Mouse (Mus musculus) forebrain, postnatal 0 days (tissue): ENCODE measurements around the gene Hist1h2ah. TPM values are rescaled to one million over a fixed set of nuclear protein-coding genes. Genes with fewer than 3 reads are reported as not detected.

ENCODE experiments used
- ATAC-seq: fragments of 200-750 bp; cut with Nextera tagmentation; 2 replicates; pipeline ENCODE4 v1.8.0; 2017; ENCODE audit warnings: mild to moderate bottlenecking, moderate library complexity
- DNase-seq: peaks from one replicate; pipeline ENCODE4 v3.0.0-alpha.2; 2015
- H3K27ac ChIP-seq: fragments of 300-500 bp; sonication (generic); 2 replicates; pipeline ENCODE4 v1.5.1; 2014; ENCODE audit warnings: low read depth, mild to moderate bottlenecking, antibody characterized with exemption, low read length, moderate library complexity, mixed read lengths
- H3K27me3 ChIP-seq: fragments of 300-500 bp; sonication (generic); 2 replicates; pipeline ENCODE4 v1.6.1; 2014; ENCODE audit warnings: mild to moderate bottlenecking, low read length, mixed read lengths; ENCODE audit not compliant: insufficient read depth
- H3K36me3 ChIP-seq: fragments of 300-500 bp; sonication (generic); 2 replicates; pipeline ENCODE4 v1.6.1; 2014; ENCODE audit warnings: mild to moderate bottlenecking, moderate library complexity; ENCODE audit not compliant: insufficient read depth
- H3K4me1 ChIP-seq: fragments of 300-500 bp; sonication (generic); 2 replicates; pipeline ENCODE4 v1.6.1; 2014; ENCODE audit warnings: antibody characterized with exemption; ENCODE audit not compliant: insufficient read depth
- H3K4me2 ChIP-seq: fragments of 300-500 bp; sonication (generic); 2 replicates; pipeline ENCODE4 v1.6.1; 2014; ENCODE audit warnings: low read depth, mild to moderate bottlenecking, moderate library complexity
- H3K4me3 ChIP-seq: fragments of 300-500 bp; sonication (generic); 2 replicates; pipeline ENCODE4 v1.5.1; 2014; ENCODE audit warnings: low read depth, low read length, mixed read lengths
- H3K9ac ChIP-seq: fragments of 300-500 bp; sonication (generic); 2 replicates; pipeline ENCODE4 v1.6.1; 2014; ENCODE audit warnings: mild to moderate bottlenecking
- H3K9me3 ChIP-seq: fragments of 300-500 bp; sonication (generic); 2 replicates; pipeline ENCODE4 v1.6.1; 2016; ENCODE audit warnings: low read length
- CTCF ChIP-seq: sonication (generic); IDR thresholded peaks from 2 replicates; pipeline ENCODE4 v1.5.1; 2016; ENCODE audit warnings: antibody characterized with exemption, control low read depth, low read depth
- WGBS: fragments of 180-500 bp; shearing (Covaris S2); extraction: QIAGEN DNeasy Blood & Tissue Kit; methylation state at CpG from one replicate; pipeline ENCODE4 v1.1.7; 2014; 5-methylcytosine and 5-hydroxymethylcytosine counted together
- polyA plus RNA-seq: library from polyadenylated mRNA; unstranded; fragments of >200 nt; fragmentation: Nextera tagmentation; extraction: Ambion mirVana; gene quantifications from 2 replicates; pipeline ENCODE4 v1.2.1, GENCODE M21; 2015
- total RNA-seq: library from RNA; depleted of rRNA; stranded (reverse); fragments of >200 nt; gene quantifications from 2 replicates; pipeline ENCODE4 v1.2.3, GENCODE M21; 2014

The Hist1h2ah gene
- total and polyA plus RNA-seq, 2 experiments from 2014 or later, result 1.9 to 47.2 TPM

- no peak for TF ChIP-seq CTCF
- Histone ChIP-seq H3K36me3 (no peaks in the 10 kb centered on the region), H3K27ac (no peak overlapping the region), H3K27me3 (no peaks in the 10 kb centered on the region), H3K4me3 (no peak overlapping the region), H3K4me1 (peaks cover 17% of the 10 kb centered on the region), H3K4me2 (no peak overlapping the region), H3K9me3 (no peaks in the 10 kb centered on the region), H3K9ac (no peak overlapping the region)
- whole genome bisulfite sequencing, result 63% methylated on average over 3 of the region's 3 CpGs
- ATAC-seq (no peak), DNase-seq (no peak)
These were observed 1.6 kb upstream of the Hist1h2ah start for GRCm38 (mm10) chr13:22036986-22037385.

DNA sequence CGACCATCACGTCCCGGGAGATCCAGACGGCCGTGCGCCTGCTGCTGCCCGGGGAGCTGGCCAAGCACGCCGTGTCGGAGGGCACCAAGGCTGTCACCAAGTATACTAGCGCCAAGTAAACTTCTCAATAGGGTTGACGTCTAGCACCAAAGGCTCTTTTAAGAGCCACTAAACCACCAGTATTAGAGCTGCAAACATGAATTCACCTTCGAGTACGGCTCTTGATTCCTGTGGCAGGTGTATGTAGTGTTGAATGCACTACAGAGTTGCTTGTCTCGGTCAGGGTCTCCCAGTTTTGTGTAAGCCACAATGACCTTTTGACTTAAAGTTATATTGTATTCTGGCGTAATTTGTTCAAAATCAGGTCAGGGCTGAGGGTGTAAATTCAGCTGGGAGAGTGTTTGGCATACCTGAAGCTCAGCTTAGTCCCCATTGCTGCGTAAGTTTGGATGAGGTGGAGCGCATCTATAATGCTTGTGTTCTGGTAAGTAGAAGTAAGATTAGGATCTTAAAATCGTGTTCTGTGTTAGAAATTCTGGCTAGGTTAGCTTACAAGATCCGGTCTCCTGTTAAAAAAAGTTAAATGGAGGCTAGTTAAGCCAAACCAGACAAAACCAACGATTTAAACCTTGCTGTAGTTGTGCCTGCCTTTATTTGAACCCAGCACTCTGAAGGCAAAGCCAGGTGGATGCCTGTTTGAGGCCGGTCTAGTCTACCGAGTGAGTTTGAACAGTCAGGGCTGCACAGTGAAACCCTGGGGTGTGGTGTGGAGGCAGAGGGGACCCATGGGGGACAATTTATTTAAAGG lies 985 bp upstream of the Hist1h2ah start:
- H3K36me3 ChIP-seq, result no peaks in the 10 kb centered on the region
- H3K4me1 ChIP-seq, result peaks cover 17% of the 10 kb centered on the region
- peak overlapping the region; percentile 56 for H3K4me2 ChIP-seq
- H3K9me3 ChIP-seq, result no peaks in the 10 kb centered on the region
- H3K27ac ChIP-seq, result no peak overlapping the region
- no peak for TF ChIP-seq CTCF
- H3K4me3 ChIP-seq, result peak overlapping the region; percentile 40
- no peaks in the 10 kb centered on the region for H3K27me3 ChIP-seq
- ATAC-seq (no peak; the same call in 1 of the 2 replicates), DNase-seq (peak; percentile 32)
- 2% methylated on average over 19 of the region's 23 CpGs for WGBS
- peak overlapping the region; percentile 28 for H3K9ac ChIP-seq

- Histone ChIP-seq H3K27me3 (no peaks in the 10 kb centered on the region), H3K4me1 (peaks cover 6% of the 10 kb centered on the region), H3K9me3 (no peaks in the 10 kb centered on the region), H3K9ac (no peak overlapping the region), H3K36me3 (no peaks in the 10 kb centered on the region), H3K4me3 (peak overlapping the region; percentile 26), H3K4me2 (peak overlapping the region; percentile 56), H3K27ac (no peak overlapping the region)
- peak; percentile 22 for DNase-seq
- ATAC-seq, result no peak
- WGBS, result 0% methylated on average over 12 of the region's 14 CpGs
- no peak for TF ChIP-seq CTCF
These were observed 713 bp downstream of the Hist1h2ah start for GRCm38 (mm10) chr13:22034443-22035266.

DNA sequence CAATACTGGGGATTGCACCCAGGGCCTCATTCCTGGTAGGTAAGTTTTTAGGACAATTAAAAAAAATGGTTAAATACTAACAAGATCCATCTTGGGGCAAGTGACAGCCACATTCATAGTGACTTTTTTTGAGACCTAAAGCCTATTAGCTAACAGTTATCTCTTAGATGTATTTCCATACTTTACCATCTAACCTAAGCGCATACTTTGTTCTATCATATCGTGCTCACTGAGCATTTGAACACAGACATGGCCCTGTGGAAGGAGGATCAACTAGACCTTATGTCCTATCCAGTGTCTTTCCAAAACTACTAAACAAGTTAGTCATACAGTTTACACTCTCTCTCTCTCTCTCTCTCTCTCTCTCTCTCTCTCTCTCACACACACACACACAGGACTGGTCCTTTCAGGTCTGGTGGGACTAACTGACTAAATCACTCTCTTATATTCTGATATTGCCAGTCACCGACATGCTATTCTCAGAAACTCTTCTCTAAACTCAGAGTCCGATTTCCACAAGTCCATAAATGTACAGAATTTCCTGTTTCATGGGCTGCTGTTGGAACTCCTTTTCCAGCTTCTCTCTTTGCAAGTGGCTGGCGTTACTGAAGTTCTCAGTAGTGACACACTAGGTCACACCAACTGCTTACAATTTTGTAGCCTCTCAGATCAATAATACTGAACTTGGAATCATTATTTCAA lies 1.5 kb downstream of the Hist1h2ah start:
- no peak overlapping the region for H3K27ac ChIP-seq
- no peak for TF ChIP-seq CTCF
- H3K36me3 ChIP-seq, result no peaks in the 10 kb centered on the region
- H3K4me2 ChIP-seq, result no peak overlapping the region
- DNase-seq, result no peak
- H3K4me3 ChIP-seq, result no peak overlapping the region
- peaks cover 6% of the 10 kb centered on the region for H3K4me1 ChIP-seq
- H3K9me3 ChIP-seq, result no peaks in the 10 kb centered on the region
- WGBS, result 48% methylated on average over 5 of the region's 5 CpGs
- H3K27me3 ChIP-seq, result no peaks in the 10 kb centered on the region
- H3K9ac ChIP-seq, result no peak overlapping the region
- ATAC-seq, result no peak

DNA sequence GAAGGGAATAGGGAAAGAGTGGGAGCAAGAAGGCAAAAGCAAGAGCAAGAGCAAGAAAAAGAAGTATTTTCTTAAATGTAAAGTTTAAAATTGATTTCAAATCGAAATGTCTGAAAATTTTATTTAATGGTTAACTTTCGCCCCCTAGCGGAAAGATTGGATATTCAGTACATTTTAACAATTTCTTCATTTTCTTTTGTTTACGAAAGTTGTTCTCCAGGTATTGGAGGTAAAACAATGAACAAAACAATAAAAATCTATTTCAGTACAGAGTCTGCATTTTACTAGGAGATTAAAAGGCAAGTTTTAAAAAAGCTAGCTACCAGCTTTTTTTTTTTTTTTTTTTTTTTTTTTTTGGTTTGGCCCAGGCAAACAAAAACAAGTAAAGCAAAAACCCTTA lies 4.9 kb downstream of the Hist1h2ah start:
- peak; percentile 48 for TF ChIP-seq CTCF
- H3K4me1 ChIP-seq, result no peaks in the 10 kb centered on the region
- H3K4me3 ChIP-seq, result no peak overlapping the region
- H3K9me3 ChIP-seq, result no peaks in the 10 kb centered on the region
- H3K36me3 ChIP-seq, result no peaks in the 10 kb centered on the region
- no peak overlapping the region for H3K4me2 ChIP-seq
- ATAC-seq (no peak), DNase-seq (peak; percentile 68)
- no peak overlapping the region for H3K27ac ChIP-seq
- 10% methylated on average over 4 of the region's 4 CpGs for WGBS
- H3K27me3 ChIP-seq, result no peaks in the 10 kb centered on the region
- H3K9ac ChIP-seq, result no peak overlapping the region

DNA sequence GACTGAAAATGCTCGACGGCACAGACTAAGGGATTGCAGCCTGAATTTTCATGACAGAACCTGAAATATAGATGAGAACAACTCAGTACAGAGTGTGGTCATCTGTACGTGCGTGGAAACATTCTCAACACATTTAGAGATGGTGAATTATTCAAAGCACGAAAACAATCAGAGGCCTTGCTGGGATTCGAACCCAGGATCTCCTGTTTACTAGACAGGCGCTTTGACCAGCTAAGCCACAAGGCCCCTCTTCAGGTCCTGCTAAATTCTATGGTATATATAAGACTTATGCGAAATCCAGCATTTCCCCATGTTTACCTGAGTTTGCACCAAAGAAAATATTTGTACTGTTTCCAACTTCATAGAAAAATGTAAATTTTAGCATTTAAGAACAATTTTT lies 5.4 kb downstream of the Hist1h2ah start:
- no peak overlapping the region for H3K4me2 ChIP-seq
- ATAC-seq (no peak), DNase-seq (no peak)
- no peak overlapping the region for H3K9ac ChIP-seq
- no peak overlapping the region for H3K27ac ChIP-seq
- H3K27me3 ChIP-seq, result no peaks in the 10 kb centered on the region
- no peaks in the 10 kb centered on the region for H3K4me1 ChIP-seq
- WGBS, result 30% methylated on average over 8 of the region's 8 CpGs
- TF ChIP-seq CTCF, result no peak
- no peaks in the 10 kb centered on the region for H3K36me3 ChIP-seq
- H3K9me3 ChIP-seq, result no peaks in the 10 kb centered on the region
- H3K4me3 ChIP-seq, result no peak overlapping the region
